Mouse (Mus musculus) liver, adult (tissue): ENCODE results near the gene Tap2.

ENCODE experiments used
- GATA4 ChIP-seq: IDR thresholded peaks from 2 replicates; pipeline ENCODE4 v1.6.1; 2014; ENCODE audit warnings: mild to moderate bottlenecking, low read length; ENCODE audit not compliant: insufficient replicate concordance

Tap2 gene

DNA sequence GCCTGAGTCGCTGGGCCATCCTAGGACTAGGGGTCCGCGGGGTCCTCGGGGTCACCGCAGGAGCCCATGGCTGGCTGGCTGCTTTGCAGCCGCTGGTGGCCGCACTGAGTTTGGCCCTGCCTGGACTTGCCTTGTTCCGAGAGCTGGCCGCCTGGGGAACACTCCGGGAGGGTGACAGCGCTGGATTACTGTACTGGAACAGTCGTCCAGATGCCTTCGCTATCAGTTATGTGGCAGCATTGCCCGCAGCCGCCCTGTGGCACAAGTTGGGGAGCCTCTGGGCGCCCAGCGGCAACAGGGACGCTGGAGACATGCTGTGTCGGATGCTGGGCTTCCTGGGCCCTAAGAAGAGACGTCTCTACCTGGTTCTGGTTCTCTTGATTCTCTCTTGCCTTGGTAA is 15.3 kb upstream of the Tap2 start:
- TF ChIP-seq GATA4: no peak

DNA sequence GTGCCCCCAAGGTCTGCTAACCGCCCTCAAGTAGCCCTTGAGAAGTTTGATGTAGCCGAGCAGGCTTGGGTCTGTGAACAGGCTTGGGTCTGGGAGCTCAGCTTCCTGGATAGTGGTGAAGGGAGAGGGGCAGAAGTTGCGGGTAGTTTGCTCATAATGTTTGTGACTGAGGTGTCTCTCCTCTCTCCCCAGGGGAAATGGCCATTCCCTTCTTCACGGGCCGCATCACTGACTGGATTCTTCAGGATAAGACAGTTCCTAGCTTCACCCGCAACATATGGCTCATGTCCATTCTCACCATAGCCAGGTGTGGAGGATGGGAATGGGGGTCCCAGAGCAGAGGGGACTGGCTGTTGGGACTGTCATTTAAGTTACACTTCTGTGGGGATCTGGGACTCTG is 14.3 kb upstream of the Tap2 start:
- no peak for TF ChIP-seq GATA4

DNA sequence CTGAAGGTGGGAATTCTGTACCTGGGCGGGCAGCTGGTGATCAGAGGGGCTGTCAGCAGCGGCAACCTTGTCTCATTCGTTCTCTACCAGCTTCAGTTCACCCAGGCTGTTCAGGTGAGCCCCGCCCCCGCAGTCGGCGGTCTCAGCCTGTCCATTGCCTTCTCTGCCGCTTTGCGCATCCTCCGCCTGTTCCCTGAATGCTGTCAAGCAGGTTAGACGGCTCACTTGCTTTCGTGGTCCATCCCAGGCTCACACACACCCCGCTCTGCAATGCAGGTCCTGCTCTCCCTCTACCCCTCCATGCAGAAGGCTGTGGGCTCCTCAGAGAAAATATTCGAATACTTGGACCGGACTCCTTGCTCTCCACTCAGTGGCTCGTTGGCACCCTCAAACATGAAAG is 10.5 kb upstream of the Tap2 start:
- no peak for TF ChIP-seq GATA4

DNA sequence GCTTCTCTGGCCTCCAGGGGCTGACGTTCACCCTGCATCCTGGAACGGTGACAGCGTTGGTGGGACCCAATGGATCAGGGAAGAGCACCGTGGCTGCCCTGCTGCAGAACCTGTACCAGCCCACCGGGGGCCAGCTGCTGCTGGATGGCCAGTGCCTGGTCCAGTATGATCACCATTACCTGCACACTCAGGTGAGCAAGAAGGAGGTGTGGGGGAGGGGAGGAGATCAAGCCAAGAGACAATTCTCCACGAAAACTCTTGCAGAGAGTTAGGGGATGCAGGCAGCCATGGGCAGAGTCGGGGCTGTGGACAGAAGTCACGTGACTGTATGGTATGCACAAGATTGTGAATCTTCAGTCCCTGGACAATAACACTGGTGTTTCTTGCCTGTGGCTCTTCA is 9.9 kb upstream of the Tap2 start:
- TF ChIP-seq GATA4: no peak

DNA sequence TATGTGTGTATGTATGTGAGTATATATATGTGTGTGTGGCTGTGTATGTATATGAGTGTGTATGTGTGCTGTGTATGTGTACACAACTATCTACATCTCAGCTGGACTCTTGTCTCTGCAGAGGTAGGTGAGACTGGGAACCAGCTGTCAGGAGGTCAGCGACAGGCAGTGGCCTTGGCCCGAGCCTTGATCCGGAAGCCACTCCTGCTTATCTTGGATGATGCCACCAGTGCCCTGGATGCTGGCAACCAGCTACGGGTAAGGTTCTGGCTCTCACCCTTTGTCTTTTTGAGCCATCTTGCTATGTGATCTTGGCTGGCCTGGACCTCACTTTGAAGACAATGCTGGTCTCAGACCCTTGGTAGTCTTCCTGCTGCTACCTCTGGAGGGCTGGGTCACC is 8.6 kb upstream of the Tap2 start:
- TF ChIP-seq GATA4: peak; percentile 46; the same call in 1 of the 2 replicates

DNA sequence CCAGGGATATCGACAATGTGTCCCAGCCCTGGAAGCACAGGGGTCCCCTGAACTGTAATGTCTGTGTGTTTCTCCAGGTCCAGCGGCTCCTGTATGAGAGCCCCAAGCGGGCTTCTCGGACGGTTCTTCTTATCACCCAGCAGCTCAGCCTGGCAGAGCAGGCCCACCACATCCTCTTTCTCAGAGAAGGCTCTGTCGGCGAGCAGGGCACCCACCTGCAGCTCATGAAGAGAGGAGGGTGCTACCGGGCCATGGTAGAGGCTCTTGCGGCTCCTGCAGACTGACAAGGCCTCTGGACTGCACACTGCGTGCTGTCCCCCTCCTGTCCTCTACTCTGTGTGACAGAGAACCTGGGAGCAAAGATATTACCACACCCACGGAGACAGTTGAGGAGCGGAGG is 6.8 kb upstream of the Tap2 start:
- no peak for TF ChIP-seq GATA4

DNA sequence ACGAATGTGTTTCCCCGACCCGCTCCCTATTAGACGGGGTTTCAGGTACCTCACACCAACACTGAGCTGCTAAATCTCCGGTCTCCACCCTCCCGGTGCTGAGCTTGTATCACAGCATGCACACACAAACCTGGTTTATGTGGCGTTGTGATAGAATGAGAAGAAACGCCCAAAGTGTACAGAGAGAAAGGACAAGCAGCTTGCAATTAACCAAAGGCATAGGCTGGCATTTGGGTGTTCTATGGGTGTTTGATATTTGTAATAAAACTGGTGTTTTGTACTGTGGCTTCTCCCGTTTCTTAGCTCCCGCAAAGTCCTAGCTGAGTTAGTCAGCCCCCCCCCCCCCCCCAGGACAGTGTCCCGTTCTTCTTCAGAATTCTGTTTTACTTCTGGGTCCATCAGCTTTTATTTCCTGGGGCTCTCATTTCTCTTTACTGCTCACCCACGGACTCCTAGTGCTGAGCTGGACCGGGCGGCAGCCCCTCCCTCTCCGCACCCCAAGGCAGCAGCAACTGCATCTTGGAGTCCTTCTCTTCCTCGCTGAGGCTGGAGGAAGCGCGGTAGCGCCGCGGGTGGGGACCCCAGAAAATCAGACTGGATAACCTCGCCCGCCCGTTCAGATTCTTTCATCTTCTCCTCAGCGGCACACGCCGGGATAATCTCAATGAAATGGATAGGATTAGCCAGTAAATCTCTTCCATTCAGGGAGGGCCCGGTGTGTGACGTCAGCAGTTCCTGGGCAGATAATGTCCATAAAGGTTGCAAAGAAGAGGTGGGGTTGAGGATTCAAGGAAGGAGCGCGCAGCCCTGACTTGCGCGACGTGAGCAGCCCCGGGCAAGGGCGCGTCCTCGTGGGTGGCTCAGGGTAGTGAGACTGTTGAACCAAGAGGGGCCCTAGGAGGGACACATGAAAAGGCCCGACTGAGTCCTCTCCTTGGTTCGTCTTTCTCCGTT is 6.1 kb upstream of the Tap2 start, which contains the start of gene Psmb8:
Psmb8 (plus strand) TSS at position 781 of the 954 bp plus-strand sequence.
- TF ChIP-seq GATA4: no peak; the same call in 1 of the 2 replicates

DNA sequence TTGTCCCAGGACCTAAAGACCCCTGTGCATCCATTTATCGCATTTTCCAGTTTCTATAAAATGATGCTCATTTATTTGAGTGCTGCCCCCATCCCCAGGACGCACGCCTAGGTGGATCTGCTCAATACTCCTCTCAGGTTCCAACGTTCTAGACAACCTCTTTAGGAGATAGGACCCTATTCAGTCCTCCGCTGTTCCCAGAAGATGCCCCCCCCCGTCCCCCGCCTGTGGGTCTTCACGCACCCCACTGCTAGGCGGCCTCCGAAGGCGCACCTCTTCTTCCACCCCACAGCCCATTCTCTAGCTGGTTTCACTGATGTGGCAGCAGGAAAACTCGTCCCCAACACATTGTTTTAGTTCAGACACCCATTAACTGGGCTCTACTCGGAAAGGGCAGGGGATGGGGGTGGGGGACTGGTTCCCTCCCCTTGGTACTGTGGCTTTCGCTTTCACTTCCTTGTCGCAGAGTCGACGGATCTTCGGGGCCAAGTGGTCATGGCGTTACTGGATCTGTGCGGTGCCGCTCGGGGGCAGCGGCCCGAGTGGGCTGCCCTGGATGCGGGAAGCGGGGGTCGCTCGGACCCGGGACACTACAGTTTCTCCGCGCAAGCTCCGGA is 5.3 kb upstream of the Tap2 start:
- TF ChIP-seq GATA4: no peak

DNA sequence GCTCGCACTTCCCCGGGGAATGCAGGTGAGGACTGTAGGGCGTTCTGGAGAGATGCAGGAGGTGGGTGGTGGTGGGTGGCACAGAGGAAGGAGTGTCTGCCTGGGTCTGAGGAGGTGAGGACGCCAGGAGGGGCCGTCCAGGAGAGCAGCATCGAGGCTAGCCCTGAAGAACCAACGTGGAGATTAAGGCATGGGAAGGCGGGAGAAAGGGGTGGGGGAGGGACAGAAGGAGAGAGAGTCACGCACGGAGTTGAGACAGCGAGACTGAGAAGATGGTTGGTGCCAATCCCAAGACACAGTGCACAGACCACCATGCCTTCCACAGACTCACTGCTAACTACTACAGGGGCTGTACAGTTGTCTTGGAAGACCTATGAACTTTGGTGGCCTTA is 4.8 kb upstream of the Tap2 start:
- TF ChIP-seq GATA4: no peak

DNA sequence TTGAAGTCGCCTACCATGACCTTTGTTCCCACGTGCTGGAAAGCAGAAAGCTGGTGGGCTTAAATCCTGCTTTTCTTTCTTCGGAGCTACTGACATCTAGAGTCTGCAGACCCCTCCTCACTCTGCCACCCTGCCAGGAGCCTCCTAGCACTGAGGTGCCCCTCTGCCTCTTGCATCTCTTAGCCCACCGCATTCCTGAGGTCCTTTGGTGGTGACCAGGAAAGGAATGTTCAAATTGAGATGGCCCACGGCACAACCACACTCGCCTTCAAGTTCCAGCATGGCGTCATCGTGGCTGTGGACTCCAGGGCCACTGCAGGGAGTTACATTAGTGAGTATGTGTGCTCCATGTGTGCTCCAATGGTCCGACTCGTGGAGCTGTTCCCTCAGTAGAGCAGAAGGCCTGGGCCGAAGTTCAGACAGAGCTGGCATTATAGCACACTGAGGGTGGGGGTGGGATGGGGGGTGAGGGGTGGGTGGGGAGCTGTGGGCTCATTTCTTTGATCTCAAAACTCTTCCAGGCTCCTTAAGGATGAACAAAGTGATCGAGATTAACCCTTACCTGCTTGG is 4.2 kb upstream of the Tap2 start:
- no peak for TF ChIP-seq GATA4

DNA sequence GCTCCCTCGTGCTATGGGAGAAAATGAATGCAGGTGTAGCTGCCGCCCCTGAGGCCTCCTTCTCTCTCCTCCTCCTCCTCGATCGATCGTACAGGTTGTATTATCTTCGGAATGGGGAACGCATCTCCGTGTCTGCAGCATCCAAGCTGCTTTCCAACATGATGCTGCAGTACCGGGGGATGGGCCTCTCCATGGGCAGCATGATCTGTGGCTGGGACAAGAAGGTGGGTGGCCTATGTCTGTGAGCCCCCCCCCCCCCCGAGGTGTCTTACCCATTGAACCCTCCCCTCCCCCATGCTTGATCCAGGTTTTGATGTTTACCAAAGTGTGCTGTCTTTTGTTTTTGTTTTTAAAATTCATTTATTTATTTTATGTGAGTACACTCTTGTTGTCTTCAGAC is 3.3 kb upstream of the Tap2 start:
- no peak for TF ChIP-seq GATA4

DNA sequence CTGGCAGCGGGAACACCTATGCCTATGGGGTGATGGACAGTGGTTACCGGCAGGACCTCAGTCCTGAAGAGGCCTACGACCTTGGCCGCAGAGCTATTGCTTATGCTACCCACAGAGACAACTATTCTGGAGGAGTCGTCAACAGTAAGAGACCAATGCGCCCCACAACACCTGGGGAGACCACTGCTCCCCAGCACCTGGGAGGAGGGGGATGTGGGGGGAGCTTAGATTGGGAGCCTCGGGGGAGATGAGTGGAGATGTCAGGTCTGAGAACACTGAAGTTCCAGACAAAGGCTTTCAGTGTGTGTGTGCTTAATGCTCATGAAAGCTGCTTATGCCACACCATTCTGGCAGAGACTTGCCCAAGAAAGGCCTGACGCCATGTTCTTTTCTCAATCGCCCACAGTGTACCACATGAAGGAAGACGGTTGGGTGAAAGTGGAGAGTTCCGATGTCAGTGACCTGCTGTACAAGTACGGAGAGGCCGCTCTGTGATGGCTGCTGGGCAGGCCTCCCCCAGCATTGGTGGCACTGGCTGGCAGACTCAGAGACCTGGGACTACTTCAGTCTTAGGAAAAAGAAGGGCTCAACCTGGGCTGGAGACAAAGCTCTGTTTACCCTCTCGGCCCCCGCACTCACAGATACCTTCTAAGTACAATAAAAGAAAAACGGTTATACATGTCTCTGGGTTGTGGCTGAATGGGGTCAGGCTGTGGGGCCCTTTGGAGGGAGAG is 2.4 kb upstream of the Tap2 start:
- TF ChIP-seq GATA4: no peak

DNA sequence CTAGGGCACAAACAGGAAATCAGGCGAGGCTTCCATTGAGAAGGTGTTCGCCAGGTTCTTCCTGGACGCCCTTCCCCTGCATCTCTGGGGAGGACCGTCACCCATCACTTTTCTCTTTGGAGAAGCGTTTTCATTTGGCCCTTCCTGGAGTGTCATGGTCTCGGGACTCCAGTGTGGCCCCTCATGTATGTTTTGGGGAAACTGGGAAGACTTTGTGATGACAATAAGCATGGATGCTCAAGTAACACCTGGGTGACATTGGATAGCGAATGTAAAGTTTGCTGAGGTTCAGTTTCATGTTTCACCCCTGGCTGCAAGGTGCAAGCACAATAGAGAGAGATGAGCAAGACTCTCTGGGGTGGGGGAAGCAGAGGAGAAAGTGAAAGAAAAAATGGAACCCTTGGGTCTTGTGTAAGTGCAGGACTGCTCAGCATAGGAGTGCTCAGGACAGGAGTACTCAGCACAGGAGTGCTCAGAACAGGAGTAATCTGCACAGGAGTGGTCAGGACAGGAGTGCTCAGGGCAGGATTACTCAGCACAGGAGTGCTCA is 1.7 kb upstream of the Tap2 start:
- no peak for TF ChIP-seq GATA4

DNA sequence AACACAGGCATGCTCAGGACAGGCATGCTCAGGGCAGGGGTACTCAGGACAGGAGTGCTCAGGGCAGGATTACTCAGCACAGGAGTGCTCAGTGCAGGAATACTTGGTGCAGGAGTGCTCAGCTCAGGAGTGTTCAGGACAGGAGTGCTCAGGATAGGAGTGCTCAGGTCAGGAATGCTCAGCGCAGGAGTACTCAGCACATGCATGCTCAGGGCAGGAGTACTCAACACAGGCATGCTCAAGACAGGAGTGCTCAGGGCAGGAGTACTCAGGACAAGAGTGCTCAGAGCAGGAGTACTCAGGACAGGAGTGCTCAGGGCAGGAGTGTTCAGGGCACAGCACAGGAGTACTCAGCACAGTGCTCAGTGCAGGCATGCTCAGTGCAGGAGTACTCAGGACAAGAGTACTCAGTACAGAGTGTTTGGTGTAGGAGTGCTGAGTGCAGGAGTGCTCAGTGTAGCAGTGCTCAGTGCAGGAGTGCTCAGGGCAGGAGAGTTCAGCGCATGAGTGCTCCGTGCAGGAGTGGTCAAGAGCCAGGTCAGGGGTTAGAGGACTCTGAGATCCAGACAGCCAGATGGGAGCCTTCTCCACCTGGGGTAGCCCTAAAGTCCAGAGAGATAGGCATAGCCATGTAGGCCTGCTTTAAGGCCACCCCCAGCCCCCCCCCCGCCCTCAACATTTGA is 426 bp upstream of the Tap2 start:
- no peak for TF ChIP-seq GATA4
